Mouse (Mus musculus): ENCODE measurements at regions not wholly inside any gene's neighbourhood (a gene's known extent, or its start where the extent isn't known, plus 50 kb on each side); places are given as distances from the start of the nearest gene placed in this dataset.
"Not testable (repeated sequence)": the region's sequence is repeated elsewhere in the genome, so short reads cannot be mapped to it uniquely, and the experiment has no call there.

DNA sequence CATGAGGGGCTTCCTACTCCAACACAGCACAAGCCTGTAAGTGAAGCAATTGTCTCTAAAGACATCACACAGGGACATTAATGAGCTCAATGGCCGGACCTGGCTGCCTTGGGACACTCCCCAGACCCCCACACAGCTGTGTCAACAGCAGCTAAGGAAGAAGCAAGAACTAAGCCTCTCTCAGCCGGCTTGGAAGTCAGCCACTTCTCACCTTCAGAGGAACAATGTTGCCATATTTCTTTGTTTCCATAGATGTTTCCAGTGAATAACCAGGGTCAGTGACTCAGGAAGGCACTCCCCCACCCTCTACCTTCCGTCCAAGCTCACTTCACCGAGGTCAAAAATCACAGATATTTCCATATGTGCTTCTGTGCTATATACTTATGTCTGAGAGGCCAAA lies 157.0 kb downstream of the Tomm20 start:
- intact Hi-C loops (cut with DNase I): loop anchor here (5.0 kb wide), 2 partner anchors 51 to 196 kb away; partner anchors contain the start of gene Irf2bp2
- peak; percentile 49 for DNase-seq (ENCODE audit: low spot score)

DNA sequence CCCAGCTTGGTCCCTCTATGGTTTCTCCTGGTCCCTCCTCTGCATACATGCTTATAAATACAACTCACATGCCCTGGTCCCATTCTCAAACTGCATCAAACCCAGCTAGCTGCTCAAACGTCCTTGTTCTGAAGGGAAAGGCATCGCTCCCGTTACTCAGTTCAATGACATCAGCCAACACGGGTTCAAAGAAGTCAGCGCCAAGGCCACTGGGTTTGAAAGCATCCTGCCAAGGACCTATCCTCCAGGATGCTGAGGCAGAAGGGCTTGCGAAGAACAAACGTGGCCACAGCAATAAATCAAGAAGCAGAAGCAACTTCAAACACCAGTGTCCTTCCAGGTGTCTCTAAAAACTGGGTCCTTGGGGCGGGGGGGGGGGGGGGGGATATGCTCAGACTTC lies 158.2 kb downstream of the Tomm20 start:
- intact Hi-C loops (cut with DNase I): loop anchor here (5.0 kb wide), 2 partner anchors 50 to 195 kb away; partner anchors contain the start of gene Irf2bp2

GRCm38 (mm10) chr8:126785211-126785610 lies 160.4 kb downstream of the Tomm20 start:
- intact Hi-C loops (cut with DNase I): loop anchor here (5.0 kb wide), 2 partner anchors 48 to 193 kb away; partner anchors contain the start of gene Irf2bp2
- no peak for DNase-seq (ENCODE audit: low spot score)

More for the DNA sequence above, 158.2 kb downstream of the Tomm20 start:
- no peak for DNase-seq (ENCODE audit: low spot score)

GRCm38 (mm10) chr8:126784604-126785003 lies 161.0 kb downstream of the Tomm20 start:
- no peak for DNase-seq (ENCODE audit: low spot score)
- intact Hi-C loops (cut with DNase I): loop anchor here (5.0 kb wide), 2 partner anchors 47 to 192 kb away; partner anchors contain the start of gene Irf2bp2

DNA sequence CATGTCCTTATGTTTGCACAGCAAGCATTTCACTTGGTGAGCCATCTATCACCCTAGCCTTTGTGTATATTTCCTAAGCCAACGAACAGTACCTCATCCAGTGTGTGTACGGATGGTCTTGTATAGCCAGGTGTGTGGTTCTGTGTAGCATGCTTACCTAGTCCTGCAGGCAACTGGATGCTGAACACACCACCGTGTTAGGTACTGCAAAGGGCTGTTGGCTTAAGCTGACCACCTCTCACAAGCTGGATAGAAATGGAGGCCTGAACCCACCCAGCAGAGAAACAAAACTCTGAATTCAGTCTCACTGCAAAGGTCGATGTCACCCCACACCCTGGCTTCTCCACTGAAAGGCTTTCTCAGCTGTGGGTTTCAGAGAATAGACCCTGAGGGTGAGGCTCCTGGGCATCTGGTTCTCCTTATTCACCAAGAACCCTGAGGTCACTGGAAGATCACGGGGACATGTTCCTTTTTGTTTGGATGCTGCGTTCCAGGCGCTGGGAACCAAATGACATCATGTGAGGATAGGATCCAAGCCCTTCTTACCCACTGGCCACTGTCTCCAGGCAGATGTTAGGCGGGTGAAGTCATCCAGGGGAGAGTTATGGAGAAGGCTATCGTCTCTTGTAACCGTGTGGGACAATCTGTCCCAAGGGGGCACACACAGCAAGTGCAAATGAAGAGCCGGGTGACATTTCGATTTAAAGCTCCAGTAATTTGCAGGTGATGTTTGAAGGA lies 161.8 kb downstream of the Tomm20 start:
- peak; percentile 69 for DNase-seq (ENCODE audit: low spot score)
- intact Hi-C loops (cut with DNase I): no loop called here

DNA sequence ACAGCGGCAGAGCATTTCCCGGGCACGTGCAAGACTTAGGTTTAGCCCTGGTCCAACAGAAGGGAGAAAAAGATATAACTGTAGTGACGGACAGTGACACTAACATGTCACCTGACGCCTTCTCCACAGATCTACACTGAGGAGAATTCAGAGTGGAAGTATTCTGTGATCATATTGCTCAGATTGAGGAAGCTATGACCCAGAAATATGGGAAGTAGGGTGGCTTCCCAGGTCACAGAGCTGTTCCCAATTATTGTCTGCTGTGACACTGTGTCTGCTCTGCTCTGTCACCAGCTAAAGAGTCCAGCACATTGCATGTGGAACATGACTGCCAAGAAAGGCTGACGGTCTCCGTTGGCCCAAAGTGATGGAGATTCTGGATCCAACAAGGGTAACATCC lies 167.0 kb downstream of the Tomm20 start:
- intact Hi-C loops (cut with DNase I): loop anchor here (2.0 kb wide), 1 partner anchor 14 kb away; no protein-coding TSS in a partner anchor
- DNase-seq (ENCODE audit: low spot score): no peak

GRCm38 (mm10) chr8:126778131-126778530 lies 167.5 kb downstream of the Tomm20 start:
- DNase-seq (ENCODE audit: low spot score): no peak
- intact Hi-C loops (cut with DNase I): loop anchor here (2.0 kb wide), 1 partner anchor 13 kb away; no protein-coding TSS in a partner anchor

DNA sequence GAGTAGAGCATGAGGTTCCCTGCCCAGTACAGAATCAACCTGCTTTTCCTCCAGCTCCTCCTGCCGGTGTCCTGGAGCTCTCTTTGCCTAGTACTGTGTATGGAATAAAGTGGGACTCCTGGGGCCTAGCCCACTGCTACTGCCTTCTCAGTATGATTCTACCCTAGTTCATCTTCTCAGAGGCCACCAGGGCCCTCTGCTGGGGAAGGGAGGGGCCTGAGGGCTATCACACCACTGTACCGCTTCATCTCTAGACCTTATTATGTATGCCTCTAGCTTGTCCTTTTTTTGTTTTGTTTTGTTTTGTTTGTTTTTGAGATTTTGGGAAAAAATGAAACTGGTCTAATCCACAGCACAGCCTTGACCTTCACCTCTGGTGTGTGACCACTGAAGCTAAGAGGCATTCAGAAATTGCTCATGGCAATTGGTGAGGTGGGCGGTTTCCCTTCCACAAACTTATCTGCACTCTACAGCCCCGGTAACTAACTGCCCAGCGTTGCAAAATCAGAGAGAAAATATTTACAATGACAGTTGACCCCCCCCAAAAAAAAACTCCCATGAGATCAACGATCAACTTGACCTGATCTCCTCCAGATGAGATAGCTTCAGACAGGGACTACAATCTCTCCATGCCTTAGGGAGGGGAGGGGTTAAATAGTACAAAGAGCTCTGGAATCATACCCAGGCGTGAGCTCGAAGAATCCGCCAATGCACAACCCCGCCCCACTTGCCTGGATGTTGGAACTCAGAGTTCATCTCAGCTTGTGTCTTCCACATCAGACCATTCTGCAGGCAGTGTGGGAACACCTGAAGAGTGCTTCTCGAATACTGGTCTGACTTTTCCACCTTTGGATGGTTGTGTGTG lies 168.8 kb downstream of the Tomm20 start:
- intact Hi-C loops (cut with DNase I): no loop called here
- DNase-seq (ENCODE audit: low spot score): no peak

DNA sequence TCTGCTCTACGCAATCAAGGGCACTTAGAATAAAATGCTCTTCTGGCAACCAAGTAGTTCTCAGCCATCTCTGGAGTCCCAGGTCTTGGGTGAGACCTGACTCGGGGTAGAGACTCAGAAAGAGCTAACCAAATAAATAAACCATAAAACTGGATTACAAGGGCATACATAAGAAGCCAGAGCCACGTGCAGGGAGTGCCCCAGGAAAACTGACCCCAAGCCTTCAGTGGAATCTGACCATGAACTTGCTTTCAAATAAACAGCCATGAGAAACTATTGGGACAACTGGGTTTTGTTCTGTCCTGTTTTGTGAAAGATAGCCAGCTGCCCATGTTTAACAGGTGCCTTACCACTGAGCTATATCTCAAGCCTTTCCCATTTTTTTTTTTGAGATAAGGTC lies 170.3 kb downstream of the Tomm20 start:
- DNase-seq (ENCODE audit: low spot score): no peak
- intact Hi-C loops (cut with DNase I): no loop called here

DNA sequence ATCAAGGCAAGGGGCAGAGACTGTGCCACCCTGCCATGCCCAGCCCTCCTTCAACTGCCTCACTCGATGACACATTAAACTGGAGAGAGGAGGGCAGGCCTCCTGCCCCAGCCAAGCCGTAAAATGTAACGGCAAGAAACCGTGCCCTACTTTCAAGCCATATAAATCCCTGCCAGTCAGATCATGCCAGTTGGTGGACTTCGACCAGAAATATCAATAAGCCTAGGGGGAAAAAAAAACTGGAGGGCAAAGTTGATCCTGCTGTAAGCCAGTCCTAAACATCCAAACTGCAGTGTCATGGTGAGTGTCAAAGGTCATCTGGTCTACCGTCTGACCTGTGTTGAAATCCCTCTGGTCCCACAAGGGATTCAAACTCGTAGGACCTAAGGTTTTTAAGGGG lies 170.8 kb downstream of the Tomm20 start:
- intact Hi-C loops (cut with DNase I): no loop called here
- no peak for DNase-seq (ENCODE audit: low spot score)

GRCm38 (mm10) chr8:126772748-126773147 lies 172.9 kb downstream of the Tomm20 start:
- no peak for DNase-seq (ENCODE audit: low spot score)
- intact Hi-C loops (cut with DNase I): no loop called here

- no peak for DNase-seq (ENCODE audit: low spot score)
Observed at GRCm38 (mm10) chr8:126772194-126772593, 173.4 kb downstream of the Tomm20 start.

DNA sequence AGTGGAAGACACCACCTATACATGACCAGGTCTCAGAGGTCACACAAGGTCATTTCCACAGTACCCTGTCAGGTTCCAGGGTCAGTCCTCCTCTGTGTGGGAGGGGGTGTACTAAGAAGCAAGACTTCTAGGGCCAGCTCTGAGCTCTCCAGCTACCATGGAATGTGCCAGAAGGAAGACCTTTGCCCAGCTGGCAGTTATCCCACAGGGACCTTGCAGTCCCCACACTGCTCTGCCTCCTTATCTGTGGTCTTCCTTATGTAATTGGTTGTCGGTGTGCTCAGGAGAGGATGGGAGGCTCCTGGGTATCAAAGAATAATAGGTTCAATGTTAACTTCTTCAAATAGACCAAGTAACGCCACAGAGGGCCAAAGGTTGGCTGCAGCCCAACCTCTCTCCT lies 175.3 kb downstream of the Tomm20 start:
- intact Hi-C loops (cut with DNase I); DNase-seq (ENCODE audit: low spot score): not testable (repeated sequence)

More at GRCm38 (mm10) chr8:126772194-126772593, 173.4 kb downstream of the Tomm20 start:
- intact Hi-C loops (cut with DNase I): no loop called here

- intact Hi-C loops (cut with DNase I): no loop called here
- no peak for DNase-seq (ENCODE audit: low spot score)
Observed at GRCm38 (mm10) chr8:126768142-126768541, 174.4 kb upstream of the Irf2bp2 start.

GRCm38 (mm10) chr8:126767341-126767740 lies 173.6 kb upstream of the Irf2bp2 start:
- intact Hi-C loops (cut with DNase I): no loop called here
- DNase-seq (ENCODE audit: low spot score): no peak

GRCm38 (mm10) chr8:126765693-126766238 lies 172.0 kb upstream of the Irf2bp2 start:
- no peak for DNase-seq (ENCODE audit: low spot score)
- intact Hi-C loops (cut with DNase I): loop anchor here (2.0 kb wide), 1 partner anchor 13 kb away; no protein-coding TSS in a partner anchor

GRCm38 (mm10) chr8:126763600-126763999 lies 169.8 kb upstream of the Irf2bp2 start:
- intact Hi-C loops (cut with DNase I): no loop called here
- DNase-seq (ENCODE audit: low spot score): no peak

- peak; percentile 36 for DNase-seq (ENCODE audit: low spot score)
- intact Hi-C loops (cut with DNase I): loop anchor here (5.0 kb wide), 2 partner anchors 33 to 158 kb away; no protein-coding TSS in a partner anchor
Observed at GRCm38 (mm10) chr8:126759711-126760110, 165.9 kb upstream of the Irf2bp2 start.

DNA sequence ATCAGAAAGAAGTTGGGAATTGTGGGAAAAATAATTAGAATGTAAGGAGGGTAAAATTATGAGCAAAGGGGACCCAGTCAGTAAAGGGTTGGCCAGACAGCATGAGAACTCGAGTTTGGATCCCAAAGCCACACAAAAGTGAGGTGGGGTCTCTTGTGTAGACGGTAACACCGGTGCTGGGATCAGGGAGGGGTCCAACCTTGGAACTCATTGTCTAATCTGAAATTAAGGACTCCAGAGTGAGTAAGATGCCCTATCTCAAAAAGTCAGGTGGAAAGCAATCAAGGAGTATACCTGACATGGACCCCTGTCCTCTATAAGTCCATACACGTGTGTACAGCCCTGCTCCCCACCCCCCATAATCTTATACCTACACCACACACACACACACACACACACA lies 165.2 kb upstream of the Irf2bp2 start:
- intact Hi-C loops (cut with DNase I): loop anchor here (5.0 kb wide), 2 partner anchors 33 to 158 kb away; no protein-coding TSS in a partner anchor
- no peak for DNase-seq (ENCODE audit: low spot score)

All from heart, postnatal 25 days (tissue).